Mouse (Mus musculus) spleen, adult 2 months (tissue): ENCODE data around the gene Dock3.

Experiments
- CTCF ChIP-seq: fragments of 200-500 bp; IDR thresholded peaks from 2 replicates; pipeline ENCODE4 v1.5.1; 2011; ENCODE audit warnings: mild to moderate bottlenecking, inconsistent platforms; ENCODE audit not compliant: insufficient read depth, insufficient read length, insufficient replicate concordance; ENCODE audit errors: extremely low read depth
- POLR2A ChIP-seq: fragments of 200-500 bp; IDR thresholded peaks from 2 replicates; pipeline ENCODE4 v1.6.1; 2011; ENCODE audit warnings: low read depth, low read length, inconsistent platforms

DNA sequence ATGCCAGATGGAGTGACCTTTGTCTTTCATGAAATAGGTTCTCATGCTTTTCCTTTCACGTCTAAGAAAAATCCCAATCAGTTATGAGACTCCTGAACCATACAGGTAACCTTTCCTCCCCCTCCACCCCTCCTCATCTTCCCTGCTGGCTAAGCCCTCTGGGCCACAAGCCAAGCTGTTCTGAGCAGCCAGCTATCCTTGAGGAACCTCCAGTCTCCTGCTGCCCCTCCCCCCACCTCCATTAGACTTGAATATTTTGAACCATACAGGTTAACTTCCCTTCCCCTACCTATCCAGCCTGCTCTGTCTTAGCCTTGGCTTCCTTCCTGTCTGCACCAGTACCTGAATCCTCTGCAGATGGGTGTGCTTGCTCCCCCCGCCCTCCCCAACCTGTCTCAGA, 204.1 kb downstream of the Dock3 start:
- TF ChIP-seq POLR2A = no peak
- TF ChIP-seq CTCF = no peak
